Mouse (Mus musculus) heart, postnatal 36 days (tissue): ENCODE measurements around the gene Surf2. TPM values are rescaled to one million over a fixed set of nuclear protein-coding genes. Genes with fewer than 3 reads are reported as not detected.

Experiments
- DNase-seq, 2 experiments: peaks; one replicate each; pipeline ENCODE4 v3.0.0; 2021 to 2022
- intact Hi-C: fragments of 180-260 bp; cut with DNase I; formaldehyde crosslinking; loops from one replicate; pipeline ENCODE4 v1.15.1; 2025
- total RNA-seq, 2 experiments: library from RNA; stranded (reverse); gene quantifications; 2 replicates each; pipeline ENCODE4 v1.2.3; 2021

Gene Surf2
- total RNA-seq, 2 experiments from 2014 or later = 15.6 to 16.2 TPM

GRCm38 (mm10) chr2:26952193-26952592 is 36.0 kb downstream of the Surf2 start:
- DNase-seq = no peak
- intact Hi-C loops = no loop called here

GRCm38 (mm10) chr2:26952866-26953265 is 36.7 kb downstream of the Surf2 start:
- no peak for DNase-seq
- intact Hi-C loops = no loop called here

- intact Hi-C loops = no loop called here
These were observed 38.7 kb downstream of the Surf2 start for GRCm38 (mm10) chr2:26954735-26955395.

GRCm38 (mm10) chr2:26956811-26957487 is 40.8 kb downstream of the Surf2 start:
- intact Hi-C loops = no loop called here
- no peak for DNase-seq

More at GRCm38 (mm10) chr2:26954735-26955395, 38.7 kb downstream of the Surf2 start:
- no peak for DNase-seq

- DNase-seq = no peak
- intact Hi-C loops = no loop called here
These were observed 41.3 kb downstream of the Surf2 start for GRCm38 (mm10) chr2:26957488-26957859.

- intact Hi-C loops = no loop called here
- DNase-seq = no peak
These were observed 44.6 kb downstream of the Surf2 start for GRCm38 (mm10) chr2:26960756-26961155.

- DNase-seq = peak; percentile 92 to 97
- intact Hi-C loops = loop anchor here (2.0 kb wide), 2 partner anchors 29 to 61 kb away; partner anchors contain the start of genes Stkld1 and Surf6
These were observed 48.0 kb downstream of the Surf2 start, which contains the start of gene Rexo4 for GRCm38 (mm10) chr2:26963923-26964723. Rexo4 (minus strand) TSS chr2:26964386.

GRCm38 (mm10) chr2:26964724-26965370 is 48.7 kb downstream of the Surf2 start:
- intact Hi-C loops = loop anchor here (2.0 to 5.0 kb wide), 2 partner anchors 42 to 62 kb away; partner anchors contain the start of genes Cacfd1 and Surf6
- no peak for DNase-seq

GRCm38 (mm10) chr2:26967262-26967661 is 51.1 kb downstream of the Surf2 start:
- intact Hi-C loops = loop anchor here (5.0 kb wide), 1 partner anchor 40 kb away; the partner anchor contains the start of gene Cacfd1
- DNase-seq = no peak

Other genes with a start within 250 kb of the Surf2 start
- gene Lcn4, start 245.1 kb upstream of the Surf2 start, total RNA-seq = not detected
- gene Abo, start 51.4 kb upstream of the Surf2 start, total RNA-seq = not detected
- gene Surf6, start 13.5 kb upstream of the Surf2 start, total RNA-seq = 10 to 100 TPM; 11.7 to 12.8 TPM
- 10 to 100 TPM; 22.3 to 27.1 TPM for gene Med22, start 5.7 kb upstream of the Surf2 start, total RNA-seq
- gene Rpl7a, start 5.6 kb upstream of the Surf2 start, total RNA-seq = 100 to 1,000 TPM; 275 to 289 TPM
- 10 to 100 TPM; 52.0 to 54.5 TPM for gene Surf1, start 163 bp downstream of the Surf2 start, total RNA-seq
- gene Surf4, start 17.6 kb downstream of the Surf2 start, total RNA-seq = 10 to 100 TPM; 81.1 to 84.3 TPM
- not detected for gene Stkld1, start 17.7 kb downstream of the Surf2 start, total RNA-seq
- 10 to 100 TPM; 10.9 to 12.4 TPM for gene Rexo4, start 48.0 kb downstream of the Surf2 start, total RNA-seq
- not detected for gene Adamts13, start 57.0 kb downstream of the Surf2 start, total RNA-seq
- 10 to 100 TPM; 41.0 to 44.2 TPM for gene Cacfd1, start 93.6 kb downstream of the Surf2 start, total RNA-seq
- gene Slc2a6, start 111.6 kb downstream of the Surf2 start, total RNA-seq = under 1 TPM in 1 of 2 experiments, not detected in 1; 0.73 TPM
- not detected for gene Mymk, start 155.8 kb downstream of the Surf2 start, total RNA-seq
- gene Adamtsl2, start 163.0 kb downstream of the Surf2 start, total RNA-seq = 10 to 100 TPM; 20.3 to 21.4 TPM
- gene Fam163b, start 226.1 kb downstream of the Surf2 start, total RNA-seq = under 1 TPM; 0.19 to 0.43 TPM
- gene Dbh, start 248.9 kb downstream of the Surf2 start, total RNA-seq = 1 to 10 TPM; 1.4 to 2.4 TPM